Mouse (Mus musculus) liver, embryonic 15.5 days (tissue): ENCODE results near the gene Tapbp. TPM values are rescaled to one million over a fixed set of nuclear protein-coding genes. Genes with fewer than 3 reads are reported as not detected.
"Not testable (repeated sequence)": the region's sequence is repeated elsewhere in the genome, so short reads cannot be mapped to it uniquely, and the experiment has no call there.

Experiments
- ATAC-seq: fragments of 200-750 bp; cut with Nextera tagmentation; 2 replicates; pipeline ENCODE4 v1.8.0; 2017; ENCODE audit warnings: moderate number of reproducible peaks, mild to moderate bottlenecking, moderate library complexity; ENCODE audit not compliant: insufficient read depth
- H3K27ac ChIP-seq: fragments of 300-500 bp; sonication (generic); replicated peaks from 2 replicates; pipeline ENCODE4 v1.5.1; 2015; ENCODE audit warnings: mild to moderate bottlenecking, inconsistent platforms
- H3K27me3 ChIP-seq: fragments of 300-500 bp; sonication (generic); 2 replicates; pipeline ENCODE4 v1.6.1; 2015; ENCODE audit warnings: mild to moderate bottlenecking, inconsistent platforms
- H3K36me3 ChIP-seq: fragments of 300-500 bp; sonication (generic); replicated peaks from 2 replicates; pipeline ENCODE4 v1.6.1; 2015; ENCODE audit warnings: moderate library complexity, mild to moderate bottlenecking, inconsistent platforms
- H3K4me1 ChIP-seq: fragments of 300-500 bp; sonication (generic); replicated peaks from 2 replicates; pipeline ENCODE4 v1.6.1; 2015; ENCODE audit warnings: inconsistent platforms
- H3K4me2 ChIP-seq: fragments of 300-500 bp; sonication (generic); 2 replicates; pipeline ENCODE4 v1.6.1; 2015; ENCODE audit warnings: moderate library complexity, mild to moderate bottlenecking, inconsistent platforms
- H3K4me3 ChIP-seq: fragments of 300-500 bp; sonication (generic); replicated peaks from 2 replicates; pipeline ENCODE4 v1.5.1; 2015; ENCODE audit warnings: mild to moderate bottlenecking, inconsistent platforms
- H3K9ac ChIP-seq: fragments of 300-500 bp; sonication (generic); 2 replicates; pipeline ENCODE4 v1.6.1; 2015; ENCODE audit warnings: moderate library complexity, mild to moderate bottlenecking, inconsistent platforms
- H3K9me3 ChIP-seq: fragments of 300-500 bp; sonication (generic); replicated peaks from 2 replicates; pipeline ENCODE4 v1.6.1; 2016; ENCODE audit warnings: inconsistent platforms
- WGBS: fragments of 180-500 bp; shearing (Covaris S2); methylation state at CpG from one replicate; pipeline ENCODE4 v1.1.7; 2015; ENCODE audit warnings: mixed read lengths; ENCODE audit not compliant: insufficient replicate concordance; 5-methylcytosine and 5-hydroxymethylcytosine counted together
- polyA plus RNA-seq: library from polyadenylated mRNA; unstranded; fragments of >200 nt; fragmentation: Nextera tagmentation; extraction: Ambion mirVana; gene quantifications from 2 replicates; pipeline ENCODE4 v1.2.1, GENCODE M21; 2015

Tapbp gene
- polyA plus RNA-seq, 1 experiment from 2014 or later: 33.3 TPM

DNA sequence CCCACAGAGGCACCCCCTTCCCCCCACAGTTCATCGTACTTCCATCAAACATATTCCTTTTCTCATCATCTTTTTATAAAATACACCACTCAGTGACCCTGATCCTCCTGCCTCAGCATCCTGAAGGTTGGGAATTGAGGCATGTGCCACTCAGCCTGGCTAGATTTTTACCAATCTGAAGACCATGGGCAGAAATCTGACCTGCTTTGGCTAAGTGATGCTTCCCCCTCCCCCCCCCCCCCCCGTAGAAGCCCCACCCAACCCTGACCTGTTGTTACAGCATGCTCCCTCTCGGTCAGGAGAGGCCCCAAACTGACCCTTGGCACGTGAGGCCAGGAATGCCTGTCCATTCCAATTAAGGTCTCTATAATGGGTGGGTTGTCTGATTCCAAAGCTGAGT is 10.9 kb upstream of the Tapbp start, which contains the start of gene Platr17:
Gene Platr17, plus strand, starts transcription at position 301 of the 400 bp plus-strand sequence.
- ATAC-seq, H3K36me3 ChIP-seq, H3K4me3 ChIP-seq, H3K27me3 ChIP-seq, H3K9ac ChIP-seq, H3K9me3 ChIP-seq, H3K4me2 ChIP-seq: not testable (repeated sequence)
- Histone ChIP-seq H3K27ac (peak within 1 kb of the TSS; percentile 67; the same call in 1 of the 2 replicates), H3K4me1 (peaks cover 72% of the 10 kb centered on the region)
- WGBS: 36% methylated on average over 4 of the region's 4 CpGs

DNA sequence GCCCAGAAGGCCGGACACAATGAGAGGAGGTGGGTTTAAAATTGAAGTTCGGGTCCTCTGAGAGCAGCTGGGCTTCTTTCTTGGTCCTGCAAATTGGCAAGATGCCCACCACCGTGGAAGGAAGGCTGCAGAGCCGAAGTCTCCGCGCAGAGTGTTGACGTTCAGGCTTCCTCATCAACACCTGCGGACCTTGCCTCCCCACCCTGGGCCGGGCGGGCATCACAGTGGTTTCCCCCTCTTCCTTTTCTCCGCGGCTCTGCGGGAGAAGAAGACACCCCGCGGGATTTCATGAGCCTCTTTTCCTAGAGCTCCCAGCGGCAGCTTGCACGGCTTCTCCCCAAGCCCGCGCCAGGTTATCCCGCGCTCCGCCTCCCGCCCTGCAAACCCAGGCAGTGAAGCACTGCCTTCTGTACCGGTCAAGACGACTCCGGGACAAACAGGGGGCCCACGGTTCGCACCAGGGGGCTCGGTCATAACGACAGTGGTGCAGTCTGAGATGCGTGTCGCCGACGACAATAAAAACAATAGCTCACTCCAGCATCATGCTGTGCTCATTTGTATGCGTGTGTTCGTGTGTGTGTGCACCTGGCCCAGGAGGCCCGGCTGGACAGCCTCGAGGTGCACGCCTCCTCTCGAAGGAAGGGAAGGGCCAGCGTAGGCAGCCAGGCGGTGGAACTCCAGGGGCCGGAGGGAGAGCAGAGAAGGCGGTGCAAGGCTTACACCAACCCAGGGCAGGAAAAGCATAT is 7.2 kb upstream of the Tapbp start:
- H3K4me1 ChIP-seq: peaks cover 62% of the 10 kb centered on the region
- H3K9ac ChIP-seq: peak overlapping the region; percentile 89
- no peaks in the 10 kb centered on the region for H3K27me3 ChIP-seq
- peak overlapping the region; percentile 100 for H3K4me2 ChIP-seq
- peak overlapping the region; percentile 85 for H3K4me3 ChIP-seq
- no peaks in the 10 kb centered on the region for H3K9me3 ChIP-seq
- under 1% methylated on average over 43 of the region's 44 CpGs for WGBS
- H3K36me3 ChIP-seq: peaks cover 28% of the 10 kb centered on the region
- H3K27ac ChIP-seq: peak overlapping the region; percentile 93
- ATAC-seq: peak; percentile 58

DNA sequence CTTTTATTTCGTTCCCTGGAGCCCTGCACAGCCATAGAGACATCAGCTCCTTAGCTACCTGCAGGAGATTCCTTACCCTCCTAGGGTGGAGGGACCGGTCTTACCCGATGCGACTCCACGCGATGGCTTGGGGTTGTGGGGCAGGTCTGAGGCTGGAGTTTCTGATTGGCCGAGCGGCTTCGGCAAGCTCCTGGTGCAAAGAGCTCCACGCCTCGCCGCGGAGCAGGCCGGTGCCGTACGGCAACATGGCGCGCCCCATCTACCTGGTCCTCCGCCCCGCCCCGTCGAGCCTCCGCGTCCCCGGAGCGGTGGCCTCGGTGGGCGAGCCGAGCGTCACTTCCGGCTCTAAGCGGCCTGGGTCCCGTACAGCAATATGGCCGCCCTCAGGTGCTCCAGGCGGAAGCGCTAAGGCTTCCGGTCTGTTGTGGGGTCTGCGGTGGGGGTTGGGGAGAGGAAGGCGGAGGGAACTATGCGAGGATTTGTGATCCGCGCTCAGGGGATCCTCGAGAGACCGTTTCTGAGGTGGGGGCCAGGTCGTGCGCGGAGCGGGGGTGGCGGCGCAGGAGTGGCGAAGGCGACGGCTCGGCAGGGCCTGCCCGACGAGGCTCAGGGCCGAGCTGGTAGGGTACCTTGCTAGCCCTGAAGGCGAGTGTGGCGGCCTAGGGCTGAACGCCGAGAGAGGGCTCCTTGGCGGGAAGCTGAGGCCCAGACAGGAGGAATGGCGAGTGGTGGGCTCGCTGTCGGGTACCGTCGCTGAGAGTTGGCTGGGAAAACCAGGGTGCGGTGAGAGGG is 6.4 kb upstream of the Tapbp start, which contains the start of gene Daxx:
Gene Daxx, plus strand, starts transcription at position 338 of the 792 bp plus-strand sequence.
- peak within 1 kb of the TSS; percentile 93 for H3K27ac ChIP-seq
- H3K36me3 ChIP-seq: peaks cover 36% of the 10 kb centered on the region
- WGBS: under 1% methylated on average over 68 of the region's 68 CpGs
- H3K4me1 ChIP-seq: peaks cover 60% of the 10 kb centered on the region
- H3K27me3 ChIP-seq: no peaks in the 10 kb centered on the region
- H3K9ac ChIP-seq: peak within 1 kb of the TSS; percentile 89
- peak; percentile 94 for ATAC-seq
- no peaks in the 10 kb centered on the region for H3K9me3 ChIP-seq
- H3K4me2 ChIP-seq: peak within 1 kb of the TSS; percentile 100
- H3K4me3 ChIP-seq: peak within 1 kb of the TSS; percentile 85

DNA sequence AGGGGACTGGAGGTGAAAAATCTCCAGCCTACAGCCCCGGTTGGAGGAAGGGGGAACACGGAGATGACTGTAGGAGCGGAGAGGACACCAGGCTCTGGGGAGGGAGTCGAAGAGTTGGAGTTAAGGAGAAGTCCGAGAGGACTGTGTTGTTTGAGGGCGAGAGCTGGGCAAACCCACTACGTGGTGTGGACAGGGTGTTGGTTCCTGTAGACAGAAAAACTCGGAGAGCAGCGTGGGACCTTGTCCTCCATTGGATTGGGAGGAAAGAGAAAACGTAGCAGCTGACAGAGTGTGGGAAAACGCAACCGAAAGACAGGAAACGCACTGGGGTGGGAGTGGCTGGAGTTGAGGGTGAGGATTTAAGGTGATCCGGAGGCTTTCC is 5.8 kb upstream of the Tapbp start:
- peaks cover 42% of the 10 kb centered on the region for H3K36me3 ChIP-seq
- peaks cover 63% of the 10 kb centered on the region for H3K4me1 ChIP-seq
- under 1% methylated on average over 14 of the region's 14 CpGs for WGBS
- peak overlapping the region; percentile 89 for H3K9ac ChIP-seq
- ATAC-seq: no peak
- H3K27ac ChIP-seq: peak overlapping the region; percentile 93
- no peaks in the 10 kb centered on the region for H3K27me3 ChIP-seq
- H3K4me3 ChIP-seq: peak overlapping the region; percentile 85
- peak overlapping the region; percentile 100 for H3K4me2 ChIP-seq
- no peaks in the 10 kb centered on the region for H3K9me3 ChIP-seq

DNA sequence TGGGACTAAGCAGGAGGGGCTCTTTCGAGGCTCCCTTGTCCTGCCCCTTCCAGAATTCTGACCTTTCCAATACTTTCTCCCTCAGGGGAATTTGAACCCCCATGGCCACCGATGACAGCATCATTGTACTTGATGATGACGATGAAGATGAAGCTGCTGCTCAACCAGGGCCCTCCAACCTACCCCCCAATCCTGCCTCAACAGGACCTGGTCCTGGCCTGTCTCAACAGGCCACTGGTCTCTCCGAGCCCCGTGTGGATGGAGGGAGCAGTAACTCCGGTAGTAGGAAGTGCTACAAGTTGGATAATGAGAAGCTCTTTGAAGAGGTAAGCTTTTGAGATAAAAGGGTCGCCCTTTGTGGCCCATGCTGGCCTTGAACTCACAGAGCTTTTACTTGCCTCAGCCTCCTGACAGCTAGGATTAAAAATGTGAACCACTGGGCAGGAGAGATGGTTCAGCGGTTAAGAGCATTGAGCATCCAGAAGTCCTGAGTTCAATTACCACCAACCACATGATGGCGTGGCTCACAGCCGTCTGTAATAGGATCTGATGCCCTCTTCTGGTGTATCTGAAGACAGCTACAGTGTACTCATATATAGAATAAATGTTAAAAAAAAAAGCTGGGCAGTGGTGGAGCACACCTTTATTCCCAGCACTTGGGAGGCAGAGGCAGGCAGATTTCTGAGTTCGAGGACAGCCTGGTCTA is 5.2 kb upstream of the Tapbp start:
- peak overlapping the region; percentile 100 for H3K4me2 ChIP-seq
- WGBS: 36% methylated on average over 11 of the region's 11 CpGs
- no peaks in the 10 kb centered on the region for H3K9me3 ChIP-seq
- H3K4me1 ChIP-seq: peaks cover 68% of the 10 kb centered on the region
- H3K27me3 ChIP-seq: no peaks in the 10 kb centered on the region
- ATAC-seq: no peak
- H3K36me3 ChIP-seq: peaks cover 46% of the 10 kb centered on the region
- peak overlapping the region; percentile 85 for H3K4me3 ChIP-seq
- peak overlapping the region; percentile 93 for H3K27ac ChIP-seq
- H3K9ac ChIP-seq: peak overlapping the region; percentile 89

DNA sequence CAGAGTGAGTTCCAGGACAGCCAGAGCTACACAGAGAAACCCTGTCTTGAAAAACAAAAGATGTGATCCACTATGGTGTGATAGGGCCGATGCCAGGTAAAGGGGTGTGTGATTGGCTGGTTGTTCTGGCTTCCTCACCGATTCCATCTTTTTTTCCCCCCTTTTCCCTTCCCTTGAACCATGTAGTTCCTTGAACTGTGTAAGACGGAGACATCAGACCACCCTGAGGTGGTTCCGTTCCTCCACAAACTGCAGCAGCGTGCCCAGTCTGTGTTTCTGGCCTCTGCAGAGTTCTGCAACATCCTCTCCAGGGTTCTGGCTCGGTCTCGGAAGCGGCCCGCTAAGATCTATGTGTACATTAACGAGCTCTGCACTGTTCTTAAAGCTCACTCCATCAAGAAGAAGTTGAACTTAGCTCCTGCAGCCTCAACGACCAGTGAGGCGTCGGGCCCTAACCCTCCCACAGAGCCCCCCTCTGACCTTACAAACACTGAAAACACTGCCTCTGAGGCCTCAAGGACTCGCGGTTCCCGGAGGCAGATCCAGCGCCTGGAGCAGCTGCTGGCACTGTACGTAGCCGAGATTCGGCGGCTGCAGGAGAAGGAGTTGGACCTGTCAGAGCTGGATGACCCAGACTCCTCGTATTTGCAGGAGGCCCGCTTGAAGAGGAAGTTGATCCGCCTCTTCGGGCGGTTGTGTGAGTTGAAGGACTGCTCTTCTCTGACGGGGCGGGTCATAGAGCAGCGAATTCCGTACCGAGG is 4.5 kb upstream of the Tapbp start:
- Histone ChIP-seq H3K9ac (no peak overlapping the region), H3K27ac (no peak overlapping the region), H3K27me3 (no peaks in the 10 kb centered on the region), H3K4me3 (no peak overlapping the region), H3K4me2 (no peak overlapping the region), H3K4me1 (peaks cover 69% of the 10 kb centered on the region), H3K9me3 (no peaks in the 10 kb centered on the region), H3K36me3 (peaks cover 46% of the 10 kb centered on the region)
- no peak for ATAC-seq
- 88% methylated on average over 31 of the region's 31 CpGs for WGBS

DNA sequence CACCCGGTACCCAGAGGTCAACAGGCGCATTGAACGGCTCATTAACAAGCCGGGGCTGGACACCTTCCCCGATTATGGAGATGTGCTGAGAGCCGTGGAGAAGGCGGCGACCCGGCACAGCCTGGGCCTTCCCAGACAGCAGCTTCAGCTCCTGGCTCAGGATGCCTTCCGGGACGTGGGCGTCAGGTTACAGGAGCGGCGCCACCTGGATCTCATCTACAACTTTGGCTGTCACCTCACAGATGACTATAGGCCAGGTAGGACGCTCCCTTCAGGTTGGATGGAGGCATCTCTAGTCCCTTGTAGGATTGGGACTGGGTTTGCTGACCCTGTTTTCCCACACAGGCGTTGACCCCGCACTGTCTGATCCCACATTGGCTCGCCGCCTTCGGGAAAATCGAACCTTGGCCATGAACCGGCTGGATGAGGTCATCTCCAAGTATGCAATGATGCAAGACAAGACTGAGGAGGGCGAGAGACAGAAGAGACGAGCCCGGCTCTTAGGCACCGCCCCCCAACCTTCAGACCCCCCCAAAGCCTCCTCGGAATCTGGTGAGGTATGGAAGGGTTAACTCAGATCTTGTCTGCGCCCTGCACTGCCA is 3.8 kb upstream of the Tapbp start:
- Histone ChIP-seq H3K4me2 (no peak overlapping the region), H3K27ac (no peak overlapping the region), H3K27me3 (no peaks in the 10 kb centered on the region), H3K4me1 (peaks cover 75% of the 10 kb centered on the region), H3K36me3 (peaks cover 49% of the 10 kb centered on the region), H3K9me3 (peaks cover 3% of the 10 kb centered on the region; the same call in 1 of the 2 replicates), H3K4me3 (no peak overlapping the region), H3K9ac (no peak overlapping the region)
- 90% methylated on average over 28 of the region's 28 CpGs for WGBS
- ATAC-seq: no peak

DNA sequence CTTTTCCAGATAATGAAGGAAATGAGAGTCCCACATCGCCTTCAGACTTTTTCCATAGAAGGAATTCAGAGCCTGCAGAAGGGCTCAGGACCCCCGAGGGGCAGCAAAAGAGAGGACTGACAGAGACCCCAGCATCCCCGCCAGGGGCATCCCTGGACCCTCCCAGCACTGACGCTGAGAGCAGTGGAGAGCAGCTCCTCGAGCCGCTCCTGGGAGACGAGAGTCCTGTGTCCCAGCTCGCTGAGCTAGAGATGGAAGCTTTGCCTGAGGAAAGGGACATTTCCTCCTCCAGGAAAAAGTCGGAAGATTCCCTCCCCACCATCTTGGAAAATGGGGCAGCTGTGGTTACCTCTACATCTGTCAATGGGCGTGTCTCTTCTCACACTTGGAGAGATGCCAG is 2.4 kb upstream of the Tapbp start:
- H3K4me2 ChIP-seq: no peak overlapping the region
- 85% methylated on average over 10 of the region's 10 CpGs for WGBS
- H3K36me3 ChIP-seq: peaks cover 63% of the 10 kb centered on the region
- peaks cover 77% of the 10 kb centered on the region for H3K4me1 ChIP-seq
- H3K27me3 ChIP-seq: no peaks in the 10 kb centered on the region
- no peak overlapping the region for H3K9ac ChIP-seq
- ATAC-seq: no peak
- H3K4me3 ChIP-seq: no peak overlapping the region
- no peak overlapping the region for H3K27ac ChIP-seq
- H3K9me3 ChIP-seq: peaks cover 16% of the 10 kb centered on the region

DNA sequence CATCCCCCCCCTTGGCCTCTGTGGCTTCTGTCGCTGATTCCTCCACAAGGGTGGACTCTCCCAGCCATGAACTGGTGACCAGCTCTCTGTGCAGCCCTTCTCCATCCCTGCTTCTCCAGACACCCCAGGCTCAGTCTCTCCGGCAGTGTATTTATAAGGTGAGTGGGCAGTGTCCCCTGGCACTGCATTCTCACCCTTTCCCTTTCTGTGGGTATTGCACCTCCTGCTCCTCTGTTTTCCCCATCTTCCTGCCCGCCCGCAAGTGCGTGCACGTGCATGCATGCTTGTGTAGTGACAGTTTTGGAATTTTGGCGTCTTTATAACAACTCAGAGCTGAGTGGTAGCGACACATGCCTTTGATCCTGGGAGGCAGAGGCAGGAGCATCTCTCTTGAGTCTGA is 1.8 kb upstream of the Tapbp start:
- Histone ChIP-seq H3K27me3 (no peaks in the 10 kb centered on the region), H3K27ac (peak overlapping the region; percentile 88; the same call in 1 of the 2 replicates), H3K4me3 (no peak overlapping the region), H3K9ac (no peak overlapping the region), H3K9me3 (peaks cover 20% of the 10 kb centered on the region), H3K36me3 (peaks cover 66% of the 10 kb centered on the region), H3K4me1 (peaks cover 77% of the 10 kb centered on the region), H3K4me2 (no peak overlapping the region)
- ATAC-seq: no peak
- WGBS: 91% methylated on average over 8 of the region's 8 CpGs

DNA sequence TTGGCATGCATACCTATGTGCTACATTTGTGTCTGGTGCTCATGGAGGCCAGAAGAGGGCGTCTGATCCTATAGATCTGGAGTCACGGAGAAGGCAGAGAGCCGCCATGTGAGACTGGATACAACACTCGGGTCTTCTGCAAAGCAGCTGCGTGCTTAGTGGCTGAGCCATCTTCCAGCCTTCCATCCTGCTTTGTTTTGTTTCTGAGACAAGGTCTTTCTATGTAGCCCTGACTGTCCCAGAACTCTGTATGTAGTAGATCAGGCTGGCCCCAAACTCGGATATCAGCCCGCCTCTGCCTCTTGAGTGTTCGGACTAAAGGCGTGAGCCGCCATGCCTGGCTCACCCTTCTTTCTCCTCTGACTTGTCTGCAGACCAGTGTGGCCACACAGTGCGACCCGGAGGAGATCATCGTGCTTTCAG is 719 bp upstream of the Tapbp start:
- Histone ChIP-seq H3K36me3 (peaks cover 66% of the 10 kb centered on the region), H3K4me1 (peaks cover 76% of the 10 kb centered on the region), H3K27me3 (no peaks in the 10 kb centered on the region), H3K9me3 (peaks cover 20% of the 10 kb centered on the region), H3K27ac (peak overlapping the region; percentile 88), H3K4me2 (peak overlapping the region; percentile 84), H3K9ac (peak overlapping the region; percentile 64; the same call in 1 of the 2 replicates), H3K4me3 (peak overlapping the region; percentile 72)
- ATAC-seq: no peak
- WGBS: 67% methylated on average over 13 of the region's 13 CpGs
